Mouse (Mus musculus): ENCODE measurements around the gene Gm10842.

The Gm10842 gene

GRCm38 (mm10) chr11:105153068-105153833, 6.6 kb downstream of the Gm10842 start:
- peak; percentile 63 for DNase-seq

- peak; percentile 79 for DNase-seq
Observed at GRCm38 (mm10) chr11:105155915-105156314, 9.2 kb downstream of the Gm10842 start.

GRCm38 (mm10) chr11:105156748-105157267, 10.1 kb downstream of the Gm10842 start:
- no peak for DNase-seq

- peak; percentile 44 for DNase-seq
Observed at GRCm38 (mm10) chr11:105158047-105158446, 11.4 kb downstream of the Gm10842 start.

- no peak for DNase-seq
Observed at GRCm38 (mm10) chr11:105159673-105160360, 13.1 kb downstream of the Gm10842 start.

- no peak for DNase-seq
Observed at GRCm38 (mm10) chr11:105161411-105161810, 14.7 kb downstream of the Gm10842 start.

GRCm38 (mm10) chr11:105164516-105165510, 18.1 kb downstream of the Gm10842 start:
- no peak for DNase-seq

- DNase-seq: no peak
Observed at GRCm38 (mm10) chr11:105166780-105167179, 20.1 kb downstream of the Gm10842 start.

- peak; percentile 73 for DNase-seq
Observed at GRCm38 (mm10) chr11:105178516-105178915, 31.8 kb downstream of the Gm10842 start, which contains the start of gene Tlk2. Gene Tlk2 (plus strand): TSS chr11:105178807.

- DNase-seq: peak; percentile 26
Observed at GRCm38 (mm10) chr11:105179523-105179922, 32.8 kb downstream of the Gm10842 start.

GRCm38 (mm10) chr11:105180471-105181091, 33.9 kb downstream of the Gm10842 start:
- peak; percentile 49 for DNase-seq

GRCm38 (mm10) chr11:105181126-105181637, 34.5 kb downstream of the Gm10842 start:
- peak; percentile 92 for DNase-seq

GRCm38 (mm10) chr11:105181689-105182460, 35.2 kb downstream of the Gm10842 start:
- peak; percentile 38 for DNase-seq

GRCm38 (mm10) chr11:105182461-105182855, 35.8 kb downstream of the Gm10842 start:
- peak; percentile 23 for DNase-seq

GRCm38 (mm10) chr11:105184678-105185077, 38.0 kb downstream of the Gm10842 start:
- no peak for DNase-seq

- DNase-seq: no peak
Observed at GRCm38 (mm10) chr11:105192186-105192585, 45.5 kb downstream of the Gm10842 start.
